Mouse (Mus musculus) embryonic facial prominence, embryonic 12.5 days (tissue): Measurements from ENCODE around the gene Camk2d. TPM values are rescaled to one million over a fixed set of nuclear protein-coding genes. Genes with fewer than 3 reads are reported as not detected.

Source experiments
- ATAC-seq: fragments of 200-750 bp; cut with Nextera tagmentation; 2 replicates; pipeline ENCODE4 v1.8.0; 2017; ENCODE audit not compliant: insufficient number of reproducible peaks, insufficient read depth, low FRiP score, low TSS enrichment
- H3K27ac ChIP-seq: fragments of 300-500 bp; sonication (generic); 2 replicates; pipeline ENCODE4 v1.5.1; 2016; ENCODE audit warnings: mild to moderate bottlenecking
- H3K27me3 ChIP-seq: fragments of 300-500 bp; sonication (generic); 2 replicates; pipeline ENCODE4 v1.6.1; 2016; ENCODE audit warnings: mild to moderate bottlenecking, moderate library complexity
- H3K36me3 ChIP-seq: fragments of 300-500 bp; sonication (generic); 2 replicates; pipeline ENCODE4 v1.6.1; 2016; ENCODE audit warnings: mild to moderate bottlenecking
- H3K4me1 ChIP-seq: fragments of 300-500 bp; sonication (generic); 2 replicates; pipeline ENCODE4 v1.6.1; 2016
- H3K4me2 ChIP-seq: fragments of 300-500 bp; sonication (generic); replicated peaks from 2 replicates; pipeline ENCODE4 v1.6.1; 2016; ENCODE audit warnings: mild to moderate bottlenecking, moderate library complexity
- H3K4me3 ChIP-seq: fragments of 300-500 bp; sonication (generic); 2 replicates; pipeline ENCODE4 v1.5.1; 2016; ENCODE audit warnings: mild to moderate bottlenecking
- H3K9ac ChIP-seq: fragments of 300-500 bp; sonication (generic); 2 replicates; pipeline ENCODE4 v1.6.1; 2016; ENCODE audit warnings: mild to moderate bottlenecking, moderate library complexity
- H3K9me3 ChIP-seq: fragments of 300-500 bp; sonication (generic); 2 replicates; pipeline ENCODE4 v1.6.1; 2016; ENCODE audit warnings: mild to moderate bottlenecking, moderate library complexity
- WGBS: fragments of 180-500 bp; shearing (Covaris S2); methylation state at CpG from one replicate; pipeline ENCODE4 v1.1.7; 2016; 5-methylcytosine and 5-hydroxymethylcytosine counted together
- polyA plus RNA-seq: library from polyadenylated mRNA; unstranded; fragments of >200 nt; fragmentation: Nextera tagmentation; extraction: Ambion mirVana; gene quantifications from 2 replicates; pipeline ENCODE4 v1.2.1, GENCODE M21; 2016

Camk2d gene
- polyA plus RNA-seq = 24.1 and 25.0 TPM in 2 replicates

DNA sequence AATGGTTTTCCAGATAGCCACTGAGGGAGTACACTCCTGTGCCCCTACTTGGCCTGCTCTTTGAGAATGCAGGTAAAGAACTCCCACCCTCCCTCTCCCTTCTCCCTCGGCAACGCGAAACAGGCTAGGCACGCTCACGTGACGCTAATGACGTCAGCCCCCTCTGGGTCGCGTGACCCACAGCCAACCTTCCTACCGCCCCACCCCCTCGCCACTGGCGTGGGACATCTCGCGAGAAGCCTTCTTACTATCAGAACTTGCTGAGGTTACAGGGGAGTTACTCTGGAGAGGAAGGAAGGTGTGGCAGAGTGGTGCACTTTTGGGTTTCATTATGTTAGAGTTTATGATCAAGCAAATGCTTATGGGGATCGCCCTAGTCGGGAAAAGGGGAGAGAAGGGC, at the start of gene Camk2d:
Gene Camk2d (plus strand): TSS at position 217 of the 400 bp plus-strand sequence.
- peak; percentile 91 for ATAC-seq
- under 1% methylated on average over 16 of the region's 16 CpGs for WGBS
- Histone ChIP-seq H3K36me3 (no peaks in the 10 kb centered on the region), H3K4me2 (peak within 1 kb of the TSS; percentile 81), H3K4me1 (0 out of 2 replicates have a peak, but pooled peaks cover 3% of the 10 kb centered on the region), H3K27ac (peak within 1 kb of the TSS; percentile 96), H3K27me3 (no peaks in the 10 kb centered on the region), H3K9ac (peak within 1 kb of the TSS; percentile 71), H3K4me3 (peak within 1 kb of the TSS; percentile 76), H3K9me3 (no peaks in the 10 kb centered on the region)

DNA sequence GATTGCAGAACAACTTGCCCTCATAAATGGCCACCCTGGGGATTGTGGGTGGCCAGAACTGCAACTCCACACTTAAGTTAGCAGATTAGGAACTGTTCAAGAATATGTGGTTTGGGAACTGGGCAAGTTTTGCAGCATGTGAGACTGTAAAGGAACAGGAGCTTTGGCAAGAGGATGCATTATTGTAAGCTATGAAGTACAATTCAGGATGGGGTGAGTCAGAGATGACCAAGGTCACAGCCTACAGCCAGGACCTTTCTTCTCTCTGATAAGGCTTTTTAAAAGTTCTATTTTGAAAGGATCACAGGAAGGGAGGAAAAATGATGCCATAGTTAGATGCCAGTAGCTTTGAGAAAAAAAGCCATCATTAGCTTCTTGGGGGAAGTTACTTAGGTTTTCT, 48.2 kb upstream of the Camk2d start:
- Histone ChIP-seq H3K27me3 (no peaks in the 10 kb centered on the region), H3K9me3 (no peaks in the 10 kb centered on the region), H3K27ac (no peak overlapping the region), H3K9ac (no peak overlapping the region), H3K4me2 (no peak overlapping the region), H3K4me3 (no peak overlapping the region), H3K36me3 (no peaks in the 10 kb centered on the region), H3K4me1 (no peaks in the 10 kb centered on the region)
- ATAC-seq = no peak

DNA sequence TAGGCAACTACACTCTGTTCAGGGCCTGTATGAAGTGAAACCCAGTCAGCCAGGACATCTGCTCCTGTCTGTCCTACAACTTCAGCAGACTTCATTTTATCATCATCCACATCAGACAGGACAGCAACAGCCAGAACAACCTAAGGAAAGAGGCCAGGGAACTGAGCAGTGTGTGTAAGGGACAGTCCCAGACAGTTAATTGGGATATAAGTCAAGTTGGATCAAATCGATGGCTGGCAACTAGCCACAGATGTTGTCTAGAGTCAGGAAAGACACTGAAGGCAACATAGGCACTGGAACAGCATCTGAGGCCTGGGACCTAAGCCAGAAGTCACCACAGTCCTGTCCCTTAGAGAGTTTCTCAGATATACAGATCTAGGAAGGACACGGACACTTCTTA, 32.5 kb upstream of the Camk2d start:
- Histone ChIP-seq H3K9ac (no peak overlapping the region), H3K9me3 (no peaks in the 10 kb centered on the region), H3K36me3 (no peaks in the 10 kb centered on the region), H3K4me2 (no peak overlapping the region), H3K4me1 (no peaks in the 10 kb centered on the region), H3K27ac (no peak overlapping the region), H3K27me3 (no peaks in the 10 kb centered on the region), H3K4me3 (no peak overlapping the region)
- WGBS = 55% methylated on average over 2 of the region's 2 CpGs
- ATAC-seq = 0 out of 2 replicates have a peak, but pooled peaks have one; percentile 35

DNA sequence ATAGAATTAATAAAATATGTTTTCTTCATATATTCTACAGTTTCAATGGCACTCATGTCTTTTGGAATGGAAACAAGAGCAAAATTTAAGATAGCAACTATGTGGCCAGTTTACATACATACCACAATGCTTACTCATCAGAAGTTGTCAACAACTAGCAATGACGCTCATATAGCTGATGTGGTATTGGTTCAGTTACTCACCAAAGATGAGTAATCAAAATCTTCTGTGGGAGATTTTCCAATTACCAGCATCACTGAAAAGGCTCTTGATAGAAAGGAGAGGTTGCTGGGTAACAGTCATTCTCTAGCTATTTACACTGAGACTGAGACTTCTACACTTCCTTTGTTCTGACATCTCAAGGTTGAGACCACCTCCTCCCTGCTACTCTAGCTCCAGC, 25.5 kb upstream of the Camk2d start:
- no peak for ATAC-seq
- Histone ChIP-seq H3K4me2 (no peak overlapping the region), H3K9me3 (no peaks in the 10 kb centered on the region), H3K9ac (no peak overlapping the region), H3K36me3 (no peaks in the 10 kb centered on the region), H3K27ac (no peak overlapping the region), H3K4me1 (no peaks in the 10 kb centered on the region), H3K4me3 (no peak overlapping the region), H3K27me3 (no peaks in the 10 kb centered on the region)
- WGBS = 86% methylated on average over 1 of the region's 1 CpGs

DNA sequence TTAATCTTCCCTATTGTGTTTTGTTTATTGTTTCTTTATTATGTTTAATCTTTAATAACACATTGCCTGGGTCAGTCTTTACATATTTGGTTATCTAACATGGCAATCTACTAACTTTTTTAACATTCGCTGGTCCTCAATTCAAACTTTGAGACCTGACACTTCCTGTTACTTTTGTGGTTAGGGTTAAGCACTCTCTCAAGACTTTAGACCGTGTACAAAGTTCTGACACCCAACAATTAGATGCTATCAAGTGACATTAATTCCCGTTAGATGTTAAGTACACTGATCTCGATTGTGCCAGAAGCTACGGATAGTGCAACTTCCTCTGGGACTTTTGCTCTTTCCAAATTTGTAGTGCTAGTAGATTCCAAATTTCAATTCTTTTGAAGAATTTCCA, 23.2 kb upstream of the Camk2d start:
- no peaks in the 10 kb centered on the region for H3K4me1 ChIP-seq
- H3K36me3 ChIP-seq = no peaks in the 10 kb centered on the region
- no peaks in the 10 kb centered on the region for H3K27me3 ChIP-seq
- H3K4me3 ChIP-seq = no peak overlapping the region
- H3K9ac ChIP-seq = no peak overlapping the region
- no peak for ATAC-seq
- no peak overlapping the region for H3K27ac ChIP-seq
- WGBS = 41% methylated on average over 5 of the region's 5 CpGs
- H3K4me2 ChIP-seq = no peak overlapping the region
- no peaks in the 10 kb centered on the region for H3K9me3 ChIP-seq

DNA sequence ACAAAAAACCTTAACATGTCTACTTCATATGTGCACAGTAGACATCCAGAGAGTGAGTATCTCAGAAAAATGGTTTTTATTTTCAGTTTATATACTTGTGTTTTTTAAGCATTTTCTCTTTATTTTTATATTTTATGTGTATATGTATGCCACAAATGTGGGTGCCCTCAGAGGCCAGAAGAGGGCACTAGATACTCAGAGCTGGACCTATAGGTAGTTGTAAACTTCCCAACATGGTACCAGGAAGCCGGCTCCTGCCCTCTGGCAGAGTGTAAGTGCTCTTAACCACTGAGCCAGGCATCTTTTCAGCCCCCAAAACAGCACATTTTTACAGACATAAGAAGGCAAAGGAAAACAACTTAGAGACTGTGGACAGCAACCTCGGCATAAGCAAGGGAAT, 20.2 kb upstream of the Camk2d start:
- Histone ChIP-seq H3K27ac (no peak overlapping the region), H3K9ac (no peak overlapping the region), H3K4me3 (no peak overlapping the region), H3K9me3 (no peaks in the 10 kb centered on the region), H3K27me3 (no peaks in the 10 kb centered on the region), H3K4me2 (no peak overlapping the region), H3K4me1 (no peaks in the 10 kb centered on the region), H3K36me3 (no peaks in the 10 kb centered on the region)
- WGBS = 53% methylated on average over 2 of the region's 2 CpGs
- no peak for ATAC-seq

DNA sequence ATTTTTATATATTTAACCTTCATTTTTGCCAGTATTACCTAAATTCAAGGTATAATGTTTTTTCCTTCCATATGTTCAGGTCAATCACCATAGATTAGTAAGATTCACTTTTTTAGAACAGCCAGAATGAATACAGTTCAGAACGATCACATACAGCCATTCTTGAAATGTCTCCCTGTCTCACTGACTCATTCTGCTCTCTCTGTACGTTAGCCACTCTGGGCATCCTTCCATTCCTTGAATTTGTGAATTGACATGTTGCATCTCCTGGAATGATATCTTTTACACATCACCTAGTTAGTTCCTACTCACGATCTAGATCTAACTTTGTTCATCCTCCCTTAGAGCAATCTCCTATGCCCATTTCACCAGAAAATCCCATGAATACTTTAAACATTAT, 10.0 kb upstream of the Camk2d start:
- Histone ChIP-seq H3K4me1 (no peaks in the 10 kb centered on the region), H3K9ac (no peak overlapping the region), H3K4me3 (no peak overlapping the region), H3K27ac (no peak overlapping the region), H3K4me2 (no peak overlapping the region), H3K9me3 (no peaks in the 10 kb centered on the region), H3K36me3 (no peaks in the 10 kb centered on the region), H3K27me3 (no peaks in the 10 kb centered on the region)
- 82% methylated on average over 3 of the region's 3 CpGs for WGBS
- ATAC-seq = no peak

DNA sequence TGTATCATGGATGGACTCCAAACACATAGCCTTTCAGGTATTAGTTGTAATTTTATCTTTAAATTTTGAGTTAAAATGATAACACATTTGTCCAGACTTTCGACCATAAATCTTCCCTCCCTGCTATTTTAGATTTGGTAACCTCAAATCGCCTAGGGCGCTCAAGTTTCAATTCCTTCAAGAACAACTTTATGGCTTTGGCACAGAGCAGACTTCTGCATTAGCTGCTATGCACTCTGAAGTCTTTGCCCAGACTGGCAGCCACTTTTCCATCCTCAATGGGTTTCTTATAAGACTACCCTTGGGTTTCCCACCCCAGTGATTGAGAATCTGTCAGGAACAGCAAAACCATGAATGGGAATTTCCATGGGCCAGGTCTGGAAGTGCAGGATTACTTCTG, 8.6 kb upstream of the Camk2d start:
- Histone ChIP-seq H3K27me3 (no peaks in the 10 kb centered on the region), H3K9me3 (no peaks in the 10 kb centered on the region), H3K36me3 (no peaks in the 10 kb centered on the region), H3K4me2 (no peak overlapping the region), H3K27ac (no peak overlapping the region), H3K9ac (no peak overlapping the region), H3K4me3 (no peak overlapping the region), H3K4me1 (no peaks in the 10 kb centered on the region)
- ATAC-seq = no peak
- 76% methylated on average over 3 of the region's 3 CpGs for WGBS

DNA sequence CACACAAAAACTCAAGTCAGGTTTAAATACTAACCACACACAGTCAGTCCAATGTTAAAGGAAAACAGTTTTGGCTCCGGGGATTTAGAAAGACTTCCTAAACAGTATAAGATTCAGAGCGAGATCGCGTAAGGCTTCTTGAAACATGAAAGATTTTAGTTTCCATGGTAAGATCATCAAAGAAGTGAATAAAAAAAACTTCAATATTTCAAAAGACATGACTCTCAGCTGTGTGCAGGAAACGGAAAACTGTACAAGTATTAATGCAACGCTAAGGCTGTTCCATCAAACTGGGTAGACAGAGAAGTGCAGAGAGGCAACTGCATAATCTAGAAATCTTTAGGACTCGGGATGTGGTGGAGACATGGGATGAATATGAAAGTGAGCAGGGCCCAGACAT, 6.5 kb upstream of the Camk2d start:
- no peaks in the 10 kb centered on the region for H3K36me3 ChIP-seq
- H3K9ac ChIP-seq = no peak overlapping the region
- H3K9me3 ChIP-seq = no peaks in the 10 kb centered on the region
- H3K4me2 ChIP-seq = no peak overlapping the region
- no peaks in the 10 kb centered on the region for H3K27me3 ChIP-seq
- H3K4me1 ChIP-seq = no peaks in the 10 kb centered on the region
- H3K4me3 ChIP-seq = no peak overlapping the region
- no peak overlapping the region for H3K27ac ChIP-seq
- 87% methylated on average over 7 of the region's 7 CpGs for WGBS
- no peak for ATAC-seq

DNA sequence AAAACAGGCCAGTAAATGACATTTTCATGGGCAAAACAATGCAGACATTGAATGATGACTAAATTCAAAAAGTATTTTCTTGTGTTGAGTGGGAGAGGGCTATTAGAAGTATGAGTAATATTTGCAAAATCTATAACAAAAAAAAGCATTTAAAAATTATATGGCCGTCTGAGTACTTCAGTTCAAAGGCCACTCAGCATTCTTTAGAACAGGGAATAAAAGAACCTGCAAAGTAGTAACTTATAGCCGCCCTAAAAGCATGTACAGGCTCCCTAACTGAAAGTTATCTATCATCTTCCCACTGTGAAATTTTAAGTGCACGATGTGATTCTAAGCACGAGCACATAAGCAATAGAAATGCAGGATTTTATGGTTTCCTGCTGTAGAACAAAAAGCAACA, 646 bp upstream of the Camk2d start:
- peak overlapping the region; percentile 81 for H3K4me2 ChIP-seq
- no peaks in the 10 kb centered on the region for H3K36me3 ChIP-seq
- 0 out of 2 replicates have a peak, but pooled peaks cover 3% of the 10 kb centered on the region for H3K4me1 ChIP-seq
- ATAC-seq = no peak
- H3K9ac ChIP-seq = no peak overlapping the region
- WGBS = 71% methylated on average over 4 of the region's 4 CpGs
- no peaks in the 10 kb centered on the region for H3K27me3 ChIP-seq
- H3K4me3 ChIP-seq = no peak overlapping the region
- H3K27ac ChIP-seq = no peak overlapping the region
- H3K9me3 ChIP-seq = no peaks in the 10 kb centered on the region

DNA sequence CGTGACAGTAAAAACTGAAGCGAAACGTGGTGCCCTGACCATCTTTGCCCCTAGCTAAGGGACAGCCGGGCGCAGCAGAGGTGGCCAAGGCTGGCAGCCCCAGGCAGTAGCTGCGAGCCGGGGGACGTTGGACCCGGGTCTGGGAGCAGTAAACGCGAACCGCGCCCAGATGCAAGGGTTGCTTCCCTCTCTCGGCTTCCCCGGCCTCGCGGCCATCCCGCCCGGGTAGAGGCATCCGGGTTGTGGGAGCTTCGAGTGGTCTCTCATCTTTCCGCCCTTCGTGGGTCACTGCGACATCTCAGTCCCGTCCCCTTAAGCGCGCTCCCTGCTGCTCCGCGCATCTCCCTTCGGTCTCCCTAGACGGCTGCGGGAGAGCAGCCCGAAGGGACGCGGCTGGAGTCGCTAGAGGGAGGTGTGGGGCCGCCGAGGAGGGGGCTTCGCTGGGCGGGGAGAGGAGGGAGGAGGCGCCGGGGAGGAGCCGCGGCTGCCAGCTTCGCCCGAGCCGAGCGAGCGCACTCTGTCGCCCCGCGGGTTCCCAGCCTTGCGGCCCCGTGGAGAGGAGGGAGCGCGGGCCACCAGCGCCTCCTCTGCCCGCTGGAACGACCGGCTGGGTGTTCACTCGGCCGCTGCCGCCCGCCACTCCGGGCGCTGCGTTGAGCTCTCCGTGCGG, 524 bp downstream of the Camk2d start:
- 0 out of 2 replicates have a peak, but pooled peaks cover 1% of the 10 kb centered on the region for H3K36me3 ChIP-seq
- no peaks in the 10 kb centered on the region for H3K27me3 ChIP-seq
- H3K4me3 ChIP-seq = peak overlapping the region; percentile 76
- H3K9ac ChIP-seq = peak overlapping the region; percentile 71
- 0 out of 2 replicates have a peak, but pooled peaks cover 3% of the 10 kb centered on the region for H3K4me1 ChIP-seq
- peak overlapping the region; percentile 96 for H3K27ac ChIP-seq
- peak; percentile 92 for ATAC-seq
- no peaks in the 10 kb centered on the region for H3K9me3 ChIP-seq
- peak overlapping the region; percentile 81 for H3K4me2 ChIP-seq
- WGBS = under 1% methylated on average over 57 of the region's 69 CpGs

DNA sequence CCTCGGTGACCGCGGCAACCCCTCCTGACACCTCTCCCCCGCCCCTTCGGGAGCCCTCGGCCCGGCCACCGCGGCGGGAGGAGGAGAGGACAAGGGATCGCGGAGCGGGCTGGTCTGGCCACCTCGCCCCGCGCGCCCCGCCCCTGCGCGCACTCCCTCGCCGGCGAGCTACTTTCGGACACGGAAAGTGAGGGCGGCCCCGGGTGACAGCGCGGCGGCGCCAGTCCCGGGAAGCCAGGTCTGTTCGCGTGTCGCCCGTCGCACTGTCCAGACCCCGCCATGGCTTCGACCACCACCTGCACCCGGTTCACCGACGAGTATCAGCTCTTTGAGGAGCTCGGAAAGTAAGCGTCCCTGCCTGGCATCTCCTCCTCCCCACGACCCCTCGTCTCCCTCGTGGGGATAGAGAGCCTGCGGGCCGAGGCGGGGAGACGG, 1.1 kb downstream of the Camk2d start:
- 1% methylated on average over 48 of the region's 51 CpGs for WGBS
- Histone ChIP-seq H3K4me1 (0 out of 2 replicates have a peak, but pooled peaks cover 3% of the 10 kb centered on the region), H3K27ac (peak overlapping the region; percentile 96), H3K36me3 (0 out of 2 replicates have a peak, but pooled peaks cover 3% of the 10 kb centered on the region), H3K4me3 (peak overlapping the region; percentile 76), H3K27me3 (no peaks in the 10 kb centered on the region), H3K9ac (peak overlapping the region; percentile 71), H3K4me2 (peak overlapping the region; percentile 81), H3K9me3 (no peaks in the 10 kb centered on the region)
- peak; percentile 41 for ATAC-seq
